Mouse (Mus musculus): ENCODE results near the gene L1td1.

The L1td1 gene

DNA sequence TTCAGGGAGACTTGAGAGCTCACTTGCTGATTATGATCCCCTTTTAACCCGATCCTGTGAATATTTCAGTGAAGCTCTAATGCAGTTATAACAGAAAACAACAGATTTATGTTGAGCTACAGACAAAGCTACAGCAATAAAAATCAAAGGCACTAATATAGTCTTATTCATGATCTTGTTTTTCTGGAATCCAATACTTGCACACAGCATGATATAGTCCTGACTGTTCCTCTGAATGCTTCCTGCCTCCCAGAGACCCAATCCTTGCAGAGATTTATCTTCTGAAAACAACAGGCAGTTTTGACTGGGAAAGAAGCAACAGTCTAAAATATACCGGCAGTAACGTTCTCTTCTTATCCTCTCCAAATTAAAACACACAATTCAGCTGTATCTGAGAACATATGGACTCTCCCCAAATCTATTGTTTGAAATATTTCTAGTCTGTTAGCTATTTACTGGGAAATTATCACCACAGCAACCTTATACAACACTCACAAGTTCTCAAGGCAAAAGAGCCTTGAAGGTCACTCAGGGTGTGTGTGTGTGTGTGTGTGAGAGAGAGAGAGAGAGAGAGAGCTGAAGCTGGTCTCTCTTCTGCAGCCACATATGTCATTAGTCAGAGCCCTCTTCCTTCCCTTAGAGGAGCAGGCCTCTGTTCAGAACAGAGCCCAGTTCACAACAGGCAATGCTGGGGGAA lies 16.8 kb downstream of the L1td1 start:
- DNase-seq = no peak

DNA sequence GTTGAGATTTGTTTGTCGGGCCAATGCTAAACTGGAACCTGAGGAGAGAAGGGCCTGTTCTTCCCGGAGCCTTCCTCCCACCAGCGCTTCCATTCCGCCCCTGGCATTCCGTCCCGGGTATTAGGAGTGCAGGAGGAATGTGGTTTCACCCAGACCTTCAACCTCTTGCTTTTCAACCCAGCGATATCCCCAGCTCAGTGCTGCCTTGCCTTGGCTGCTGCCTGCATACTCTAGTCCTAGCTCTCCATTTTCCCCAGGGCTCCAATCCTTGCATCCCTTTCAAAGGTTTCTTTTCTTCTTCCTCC lies 17.3 kb downstream of the L1td1 start:
- DNase-seq = no peak

DNA sequence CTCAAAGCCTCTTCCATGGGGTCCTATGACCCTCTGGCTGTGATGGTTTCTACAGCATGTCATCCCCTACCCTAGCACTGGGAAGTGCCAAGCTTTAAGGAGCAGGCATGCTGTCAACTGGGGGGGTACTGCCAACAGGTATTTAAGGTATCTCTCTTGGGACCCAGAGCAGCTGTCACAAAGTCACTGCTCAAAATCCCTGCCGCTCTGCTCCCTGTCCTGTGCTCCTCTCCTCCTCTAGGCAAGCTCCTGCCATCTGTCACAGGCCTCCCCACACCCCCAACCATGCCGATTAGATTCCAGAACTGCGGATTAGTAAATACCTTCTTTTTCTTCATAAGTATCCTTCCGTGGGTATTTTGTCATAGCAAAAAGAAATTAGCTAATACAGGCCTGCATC lies 27.9 kb downstream of the L1td1 start:
- DNase-seq = no peak

DNA sequence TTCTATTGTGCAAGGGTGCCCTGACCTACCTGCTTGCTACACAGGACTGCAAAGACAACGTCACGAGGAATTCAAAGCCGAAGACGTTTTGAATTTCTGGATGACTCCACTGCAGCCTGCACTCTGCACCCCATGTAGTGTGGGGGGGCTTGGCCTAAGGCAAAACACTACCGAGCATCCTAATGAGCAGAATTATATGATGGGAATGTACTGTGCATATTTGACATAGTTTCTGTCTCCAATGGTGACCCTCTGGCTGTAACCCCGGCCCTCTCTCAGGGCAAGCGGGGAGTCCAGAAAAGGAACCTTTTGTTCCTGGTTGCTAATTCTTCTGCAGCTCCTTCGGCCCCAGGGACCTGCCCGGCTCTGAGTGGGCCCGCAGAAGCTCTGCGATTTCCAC lies 29.6 kb downstream of the L1td1 start:
- DNase-seq = no peak

DNA sequence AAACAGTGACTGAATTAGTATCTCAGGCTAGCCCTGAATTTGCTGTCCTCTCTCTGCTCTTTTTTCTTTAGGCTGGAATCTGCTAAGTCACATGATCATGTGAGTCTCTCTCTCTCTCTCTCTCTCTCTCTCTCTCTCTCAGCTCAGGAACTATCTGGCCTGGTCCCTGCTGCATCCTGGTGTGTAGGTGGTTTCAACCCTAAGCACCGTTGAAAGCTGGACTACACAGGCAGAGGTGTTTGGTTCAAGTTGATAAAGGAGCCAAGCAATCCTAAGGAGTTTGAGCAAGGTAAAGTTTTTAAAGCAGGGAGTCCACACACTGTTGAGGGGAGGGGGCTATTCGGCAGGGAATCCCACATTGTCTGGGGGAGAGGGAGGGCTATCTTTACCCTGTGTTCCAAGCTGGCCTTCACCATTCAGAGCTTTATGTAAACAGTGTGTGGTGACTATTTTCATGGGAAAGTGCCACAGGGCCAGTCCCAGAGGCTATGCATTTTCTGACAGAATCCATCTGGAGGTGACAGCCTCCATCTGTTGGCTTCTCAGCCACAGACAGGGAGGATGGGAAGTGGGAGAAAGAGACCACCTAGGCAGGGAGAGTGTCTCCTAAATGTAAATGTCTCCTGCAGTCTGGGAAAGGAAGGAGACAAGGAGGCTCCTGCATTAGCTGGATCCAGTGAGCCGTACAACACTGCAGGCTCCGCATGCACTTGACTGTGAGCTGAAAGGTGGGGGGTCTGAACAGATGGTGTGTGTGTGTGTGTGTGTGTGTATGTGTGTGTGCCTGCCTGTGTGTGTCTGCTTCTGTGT lies 31.7 kb downstream of the L1td1 start:
- no peak for DNase-seq

DNA sequence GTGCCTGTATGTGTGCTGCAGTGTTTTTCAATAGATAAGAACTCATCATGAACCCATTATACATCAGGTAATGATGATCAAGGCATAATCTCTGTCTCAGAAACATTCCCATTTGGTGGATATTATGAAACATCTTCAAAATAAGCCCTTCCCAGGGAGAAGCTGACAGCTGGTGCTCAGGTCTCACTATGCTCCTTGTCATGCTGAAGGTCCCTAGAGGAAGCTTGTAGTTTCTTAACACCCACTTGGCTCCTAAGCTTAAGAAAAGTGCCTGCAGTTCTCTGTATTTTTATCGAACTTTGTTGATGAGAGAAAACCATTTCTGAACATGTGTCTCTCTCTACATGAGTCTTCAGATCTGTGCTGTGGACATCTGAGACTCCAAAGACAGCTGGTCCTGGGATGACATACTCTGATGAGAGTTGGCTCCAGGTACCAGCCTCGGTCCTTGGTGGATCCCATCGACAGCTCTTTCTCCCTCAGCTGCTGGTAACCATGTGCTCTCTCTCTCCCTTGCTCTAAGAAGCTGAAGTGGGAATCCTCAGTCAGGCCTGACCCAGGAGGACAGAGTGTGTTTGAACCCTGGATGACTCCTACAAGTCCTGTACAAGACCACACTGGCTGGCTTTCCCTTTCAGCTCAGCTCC lies 32.5 kb downstream of the L1td1 start:
- no peak for DNase-seq

DNA sequence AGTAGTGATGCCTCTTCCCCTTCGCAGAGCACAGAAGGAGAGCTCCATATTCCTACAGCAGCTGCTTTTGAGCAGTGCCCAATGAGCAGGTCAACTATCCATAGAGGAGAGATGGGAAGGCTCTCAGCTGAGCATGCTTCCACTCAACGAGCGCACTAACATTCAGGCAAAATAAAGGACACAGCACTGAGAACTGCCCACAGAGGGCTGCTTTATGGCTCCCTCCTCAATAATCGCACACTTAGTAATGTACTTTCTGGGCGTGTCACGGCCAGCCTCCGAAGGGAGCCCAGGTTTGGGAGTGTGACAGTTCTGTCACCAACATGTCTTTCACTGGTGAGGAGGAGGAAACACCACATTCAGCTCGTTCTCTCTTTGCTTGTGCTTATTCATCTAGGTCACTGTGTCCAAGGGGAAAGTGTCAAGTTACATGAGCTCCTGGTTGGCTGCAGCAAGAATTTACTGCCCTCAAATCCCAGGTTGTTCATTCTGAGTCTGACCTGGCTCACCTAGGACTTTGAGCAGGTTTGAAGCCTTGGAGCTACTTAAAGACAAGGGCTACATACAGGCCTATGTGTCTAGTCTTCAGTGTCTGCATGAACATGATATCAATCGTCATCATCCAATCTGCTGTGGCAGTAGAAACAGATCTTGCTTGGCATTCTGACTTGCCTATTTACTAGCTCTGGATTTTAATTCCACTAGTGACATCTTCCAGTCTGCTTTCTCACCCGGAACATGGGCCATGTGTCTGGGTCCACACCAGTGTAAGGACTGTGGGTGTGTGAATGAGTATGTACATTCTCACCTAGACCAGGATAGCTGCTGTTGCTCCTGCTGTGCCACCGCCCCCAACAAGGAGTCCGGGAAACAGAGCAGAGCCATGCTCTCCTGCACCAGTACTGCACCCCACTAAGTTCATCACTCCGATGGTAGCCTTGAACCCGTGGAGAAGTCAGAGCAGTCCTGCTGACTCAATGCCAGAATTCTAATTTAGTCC lies 40.9 kb downstream of the L1td1 start:
- no peak for DNase-seq

DNA sequence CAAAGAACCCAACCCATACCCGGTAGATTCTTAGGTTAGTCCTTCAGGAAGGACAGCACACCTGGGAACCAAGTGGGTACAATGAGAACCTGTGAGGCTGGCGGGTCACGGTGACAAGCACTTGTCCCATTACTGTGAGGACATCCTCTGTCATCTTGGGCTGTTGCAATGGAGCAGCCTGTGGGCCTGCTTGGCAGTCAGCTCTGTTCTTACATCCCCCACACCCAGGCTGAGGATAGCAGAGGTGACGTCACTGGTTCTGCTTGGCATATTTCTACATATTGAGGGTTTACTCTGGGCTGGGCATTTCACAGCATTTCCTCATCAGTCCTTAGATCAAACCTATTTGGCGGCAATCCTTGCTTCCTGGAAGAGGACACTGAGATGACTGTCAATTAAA lies 47.3 kb downstream of the L1td1 start:
- DNase-seq = no peak

DNA sequence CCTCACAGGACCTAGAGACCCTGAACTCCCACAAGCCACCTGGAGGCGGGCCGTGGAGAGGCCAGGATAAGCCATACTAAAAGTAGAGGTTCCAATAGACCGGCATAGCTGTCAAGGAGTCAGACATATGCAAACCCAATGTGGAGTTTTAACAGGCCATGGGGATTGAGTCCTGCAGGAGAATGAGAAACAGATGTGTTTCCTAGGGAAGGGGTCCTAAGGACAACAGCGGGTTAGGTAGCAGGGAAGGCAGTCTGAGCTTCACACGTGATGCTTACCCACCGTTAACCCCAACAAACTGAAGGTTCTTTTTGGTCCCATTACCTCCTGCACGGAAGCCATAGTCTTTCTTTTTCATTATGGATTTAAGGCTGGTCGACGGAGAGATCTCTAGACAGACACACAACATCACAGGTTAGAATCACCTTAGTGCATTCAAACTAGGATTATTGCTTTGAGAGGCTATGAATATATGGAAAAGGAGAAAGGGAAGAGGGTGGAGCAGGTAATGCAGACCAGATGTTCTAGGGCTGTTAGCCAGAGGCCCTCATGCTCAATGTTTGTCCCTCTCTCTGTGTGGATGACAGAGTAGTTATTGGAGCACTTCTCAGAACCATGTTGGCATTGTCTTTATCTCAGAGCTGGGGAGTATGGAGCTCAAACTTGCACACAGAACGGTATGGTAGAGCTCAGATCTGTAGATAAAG lies 50.3 kb downstream of the L1td1 start:
- DNase-seq = no peak

DNA sequence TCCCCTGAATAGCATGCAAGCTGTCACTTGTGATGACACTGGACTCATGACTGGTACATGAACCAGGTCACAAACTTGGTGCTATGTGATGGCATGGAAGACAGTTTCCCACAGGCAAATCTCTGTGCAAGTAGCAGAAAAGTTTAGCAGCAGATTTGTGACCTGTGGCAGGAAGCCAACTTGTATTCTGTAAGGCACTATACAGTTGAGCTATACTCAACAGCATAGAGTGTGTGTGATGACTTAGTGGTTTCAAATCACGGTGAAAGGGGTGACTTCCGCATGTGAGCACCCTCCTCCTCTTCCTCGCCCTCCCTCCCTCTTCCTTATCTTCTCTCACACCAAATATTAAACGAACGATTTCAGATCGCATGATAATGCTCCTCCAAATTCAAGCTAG lies 50.9 kb downstream of the L1td1 start:
- DNase-seq = no peak

DNA sequence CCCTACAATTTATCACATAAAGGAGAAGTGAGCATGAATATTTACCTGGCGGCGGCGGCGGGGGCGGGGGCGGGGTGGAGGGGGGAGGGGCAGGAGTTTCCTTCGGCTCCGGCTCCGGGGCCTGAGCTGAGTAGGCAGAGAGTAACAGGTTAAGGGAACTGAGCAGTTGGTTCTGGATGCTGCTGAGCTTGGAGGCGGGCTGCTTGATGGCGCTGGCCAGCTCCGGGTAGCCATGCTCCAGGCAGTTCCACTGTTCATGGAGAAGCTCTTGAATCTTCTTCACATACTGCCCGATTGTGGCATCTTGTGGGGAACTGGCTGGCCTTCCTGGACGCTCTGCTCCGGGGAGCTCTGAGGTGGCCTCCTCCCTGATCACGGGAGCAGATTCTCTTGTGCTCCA lies 51.7 kb downstream of the L1td1 start:
- no peak for DNase-seq

DNA sequence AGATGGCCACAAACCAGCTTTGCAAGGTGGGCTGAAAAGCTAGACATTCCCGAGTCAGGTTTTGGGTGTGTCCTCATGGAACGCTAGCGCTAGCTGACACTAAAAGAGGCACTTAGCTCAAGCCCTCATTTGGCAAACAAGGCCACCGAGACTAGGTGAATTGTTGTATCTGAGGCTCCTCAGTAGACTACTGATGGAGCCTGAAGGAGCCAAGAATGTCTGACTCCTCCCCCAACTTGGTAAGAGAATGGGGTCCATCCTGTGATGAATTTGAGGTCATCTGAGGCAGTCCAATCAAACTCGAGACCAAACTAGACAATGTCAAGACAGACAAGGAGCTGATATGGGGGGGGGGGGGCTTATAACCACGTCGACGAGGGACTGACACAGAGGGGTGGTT lies 59.3 kb downstream of the L1td1 start:
- no peak for DNase-seq

DNA sequence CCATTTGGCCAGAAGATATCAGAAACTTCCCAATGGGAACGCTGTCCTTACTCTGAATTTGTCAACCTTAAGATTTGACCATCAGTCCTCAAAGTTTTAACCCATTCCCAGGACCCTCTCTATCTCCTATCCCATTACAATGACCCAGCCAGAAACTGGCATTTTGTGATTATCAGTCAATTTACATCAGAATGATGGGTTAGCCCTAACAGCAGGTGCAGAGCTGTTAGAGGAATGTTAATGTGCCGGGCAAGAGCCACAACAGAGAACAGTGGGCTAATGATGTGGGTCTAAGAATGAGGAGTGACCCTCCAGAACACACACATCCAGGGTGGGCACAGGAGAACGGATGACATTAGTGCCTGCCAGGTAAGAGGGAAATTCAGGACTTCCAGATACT lies 59.7 kb downstream of the L1td1 start:
- no peak for DNase-seq
